Mouse (Mus musculus): ENCODE measurements around the gene Nr6a1. TPM values are rescaled to one million over a fixed set of nuclear protein-coding genes. Genes with fewer than 3 reads are reported as not detected.

Gene Nr6a1
- polyA plus RNA-seq, 1 experiment from 2014 or later, result 1.7 TPM

DNA sequence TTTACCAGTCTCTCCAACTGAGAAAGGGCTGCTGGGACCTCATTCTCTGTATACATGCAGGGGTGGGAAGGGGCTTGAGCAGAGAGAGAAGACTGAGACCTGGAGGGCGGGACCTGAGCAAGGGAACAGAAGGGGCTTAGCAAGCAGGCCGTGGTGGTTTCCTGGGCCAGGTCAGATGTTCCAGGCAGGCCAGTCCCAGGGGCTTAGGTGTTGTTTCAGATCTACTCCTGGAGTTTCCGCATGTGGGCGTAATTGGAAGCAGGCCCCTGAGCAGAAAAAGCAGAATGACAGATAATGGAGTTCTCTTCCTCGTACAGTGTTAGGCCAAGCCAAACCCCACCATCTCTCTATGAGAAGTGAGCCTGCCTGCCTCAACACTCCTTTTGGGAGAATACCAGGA lies 7.4 kb upstream of the Nr6a1 start:
- Histone ChIP-seq H3K9me3 (no peaks in the 10 kb centered on the region), H3K27me3 (replicated peaks) (no peaks in the 10 kb centered on the region), H3K4me3 (replicated peaks) (no peak overlapping the region), H3K36me3 (no peaks in the 10 kb centered on the region), H3K27ac (no peak overlapping the region), H3K4me2 (replicated peaks) (no peak overlapping the region), H3K9ac (no peak overlapping the region), H3K4me1 (replicated peaks) (peaks cover 14% of the 10 kb centered on the region)
- ATAC-seq, result no peak
- WGBS, result 65% methylated on average over 5 of the region's 5 CpGs

DNA sequence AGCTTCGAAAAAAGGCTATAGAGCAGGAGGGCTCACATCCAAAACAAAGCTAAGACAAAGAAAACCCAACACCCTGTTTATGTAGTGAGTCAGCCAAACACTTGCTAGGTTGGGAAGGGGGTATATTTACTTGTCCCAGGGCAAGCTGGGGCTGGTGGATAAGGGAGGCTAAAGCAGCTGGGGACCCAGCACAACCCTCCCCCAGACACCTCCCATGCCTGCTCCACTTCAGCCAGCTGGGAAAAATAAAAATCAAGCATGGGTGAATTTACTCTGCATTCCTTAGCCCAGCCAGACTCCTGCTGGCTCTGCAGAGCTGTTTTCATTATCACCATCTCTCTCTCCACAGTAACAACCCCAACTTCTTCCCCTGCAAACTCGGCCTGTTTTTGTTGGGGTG lies 6.4 kb upstream of the Nr6a1 start:
- no peak overlapping the region for H3K27ac ChIP-seq
- no peak overlapping the region for H3K9ac ChIP-seq
- 23% methylated on average over 2 of the region's 2 CpGs for WGBS
- peaks cover 14% of the 10 kb centered on the region for H3K4me1 ChIP-seq (replicated peaks)
- no peak overlapping the region for H3K4me3 ChIP-seq (replicated peaks)
- H3K9me3 ChIP-seq, result no peaks in the 10 kb centered on the region
- no peaks in the 10 kb centered on the region for H3K27me3 ChIP-seq (replicated peaks)
- no peaks in the 10 kb centered on the region for H3K36me3 ChIP-seq
- ATAC-seq, result no peak
- H3K4me2 ChIP-seq (replicated peaks), result no peak overlapping the region

DNA sequence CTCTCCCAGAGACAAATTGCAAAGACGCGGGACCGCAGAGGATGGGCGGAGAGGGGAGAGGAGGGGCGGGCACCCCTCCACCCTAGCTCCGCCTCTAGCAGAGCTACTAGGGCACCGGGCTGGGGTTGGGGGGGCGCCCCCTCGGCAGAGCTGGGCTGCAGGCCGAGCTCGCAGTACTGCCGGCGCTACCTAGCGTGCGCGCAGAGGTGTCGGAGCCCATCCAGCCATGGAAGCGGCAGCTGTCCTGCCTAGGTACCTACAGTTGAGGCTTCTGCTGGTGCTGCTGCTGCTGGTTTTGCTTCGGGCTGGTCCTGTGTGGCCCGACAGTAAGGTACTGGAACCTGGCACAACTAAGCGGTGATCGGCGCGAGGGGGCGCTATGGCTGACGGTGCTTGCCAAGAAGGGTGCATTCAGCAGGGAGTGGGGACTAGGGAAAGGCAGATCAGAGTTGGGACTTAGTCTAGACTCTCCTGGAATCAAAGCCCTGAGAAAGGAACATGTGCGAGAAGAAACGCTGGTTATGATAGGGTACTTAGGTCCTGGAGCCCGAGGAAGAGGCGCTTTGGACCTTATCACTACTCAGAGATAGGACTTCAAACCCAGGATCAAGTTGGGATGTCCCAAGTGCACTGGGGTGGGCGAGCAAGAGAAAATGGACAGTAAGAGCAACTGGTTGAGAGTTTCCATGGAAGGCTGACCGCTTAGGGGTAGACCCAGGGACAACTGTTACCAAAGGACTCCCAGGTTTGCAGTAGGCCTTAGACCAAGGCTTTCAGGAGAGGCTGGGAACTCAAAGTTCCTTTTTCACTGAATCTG lies 4.6 kb upstream of the Nr6a1 start, which contains the start of gene Olfml2a:
Gene Olfml2a (plus strand): TSS at position 128 of the 817 bp plus-strand sequence.
- WGBS, result 10% methylated on average over 26 of the region's 32 CpGs
- ATAC-seq, result peak; percentile 72
- no peaks in the 10 kb centered on the region for H3K36me3 ChIP-seq
- H3K27me3 ChIP-seq (replicated peaks), result no peaks in the 10 kb centered on the region
- H3K4me2 ChIP-seq (replicated peaks), result peak within 1 kb of the TSS; percentile 95
- H3K27ac ChIP-seq, result no peak within 1 kb of the TSS
- H3K9me3 ChIP-seq, result no peaks in the 10 kb centered on the region
- peak within 1 kb of the TSS; percentile 45 for H3K4me3 ChIP-seq (replicated peaks)
- H3K4me1 ChIP-seq (replicated peaks), result peaks cover 17% of the 10 kb centered on the region
- peak within 1 kb of the TSS; percentile 51 for H3K9ac ChIP-seq

DNA sequence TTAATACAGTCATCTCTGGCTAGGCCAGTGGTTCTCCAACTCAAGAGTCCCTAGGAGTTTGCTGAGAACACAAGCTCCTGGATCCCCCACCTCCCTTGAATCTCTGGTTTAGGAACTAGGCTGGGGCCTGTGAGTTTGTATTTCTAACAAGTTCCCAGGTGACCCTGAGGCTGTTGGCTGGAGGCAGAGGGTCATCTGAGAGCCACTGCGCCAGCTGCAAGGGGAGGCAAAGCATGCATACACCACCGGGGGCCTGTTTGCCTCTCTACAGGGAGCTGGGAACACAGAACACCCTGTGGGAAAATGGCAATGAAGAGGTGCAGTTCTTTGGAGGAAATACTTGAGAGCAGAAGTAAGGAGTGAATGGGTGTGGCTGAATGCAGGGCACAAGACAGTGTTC lies 2.8 kb upstream of the Nr6a1 start:
- no peak overlapping the region for H3K4me3 ChIP-seq (replicated peaks)
- H3K27me3 ChIP-seq (replicated peaks), result no peaks in the 10 kb centered on the region
- no peak overlapping the region for H3K9ac ChIP-seq
- no peak for ATAC-seq
- peaks cover 17% of the 10 kb centered on the region for H3K4me1 ChIP-seq (replicated peaks)
- no peak overlapping the region for H3K4me2 ChIP-seq (replicated peaks)
- 65% methylated on average over 2 of the region's 2 CpGs for WGBS
- no peaks in the 10 kb centered on the region for H3K36me3 ChIP-seq
- no peaks in the 10 kb centered on the region for H3K9me3 ChIP-seq
- no peak overlapping the region for H3K27ac ChIP-seq

DNA sequence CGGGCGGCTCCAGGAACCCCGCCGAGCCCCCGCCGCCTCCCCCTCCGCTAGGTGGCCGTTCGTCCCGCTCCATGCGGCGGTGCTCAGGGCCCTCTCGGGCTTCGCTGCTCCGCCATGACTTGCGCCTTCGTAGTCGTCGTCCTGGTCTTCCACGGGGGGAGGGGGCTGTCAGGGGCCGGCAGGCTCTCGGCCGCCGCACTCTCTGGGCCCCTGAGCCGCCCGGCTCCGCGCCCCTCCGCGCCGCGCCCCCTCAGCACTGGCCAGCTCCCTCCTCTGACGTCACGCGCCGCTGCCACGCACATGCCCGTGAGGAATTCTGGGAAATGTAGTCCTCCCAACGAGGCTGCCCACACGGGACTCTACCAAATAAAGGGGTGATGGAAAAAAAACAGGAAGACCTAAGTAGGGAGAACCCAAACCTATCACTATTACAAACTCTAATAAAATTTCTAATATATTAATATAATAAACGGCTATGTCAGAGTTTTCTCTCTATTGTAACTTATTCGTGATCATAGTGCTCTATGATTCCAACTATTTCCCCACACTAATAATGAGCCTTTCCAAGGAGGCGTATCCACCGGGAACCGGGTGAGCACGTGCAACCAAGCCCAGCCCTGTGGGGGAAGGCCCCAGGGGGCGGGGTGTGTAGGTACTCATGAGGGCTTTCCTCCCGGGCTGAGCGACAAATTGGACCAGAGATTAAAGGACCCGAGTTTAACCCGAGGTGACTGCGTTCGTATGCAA lies 1.2 kb downstream of the Nr6a1 start:
- H3K27ac ChIP-seq, result peak overlapping the region; percentile 79; the same call in 1 of the 2 replicates
- peak overlapping the region; percentile 92 for H3K4me2 ChIP-seq (replicated peaks)
- H3K9ac ChIP-seq, result peak overlapping the region; percentile 74
- H3K4me3 ChIP-seq (replicated peaks), result peak overlapping the region; percentile 89
- no peaks in the 10 kb centered on the region for H3K27me3 ChIP-seq (replicated peaks)
- no peaks in the 10 kb centered on the region for H3K36me3 ChIP-seq
- under 1% methylated on average over 52 of the region's 53 CpGs for WGBS
- H3K9me3 ChIP-seq, result no peaks in the 10 kb centered on the region
- 0 out of 2 replicates have a peak, but pooled peaks cover 6% of the 10 kb centered on the region for H3K4me1 ChIP-seq (replicated peaks)
- ATAC-seq, result peak; percentile 95

DNA sequence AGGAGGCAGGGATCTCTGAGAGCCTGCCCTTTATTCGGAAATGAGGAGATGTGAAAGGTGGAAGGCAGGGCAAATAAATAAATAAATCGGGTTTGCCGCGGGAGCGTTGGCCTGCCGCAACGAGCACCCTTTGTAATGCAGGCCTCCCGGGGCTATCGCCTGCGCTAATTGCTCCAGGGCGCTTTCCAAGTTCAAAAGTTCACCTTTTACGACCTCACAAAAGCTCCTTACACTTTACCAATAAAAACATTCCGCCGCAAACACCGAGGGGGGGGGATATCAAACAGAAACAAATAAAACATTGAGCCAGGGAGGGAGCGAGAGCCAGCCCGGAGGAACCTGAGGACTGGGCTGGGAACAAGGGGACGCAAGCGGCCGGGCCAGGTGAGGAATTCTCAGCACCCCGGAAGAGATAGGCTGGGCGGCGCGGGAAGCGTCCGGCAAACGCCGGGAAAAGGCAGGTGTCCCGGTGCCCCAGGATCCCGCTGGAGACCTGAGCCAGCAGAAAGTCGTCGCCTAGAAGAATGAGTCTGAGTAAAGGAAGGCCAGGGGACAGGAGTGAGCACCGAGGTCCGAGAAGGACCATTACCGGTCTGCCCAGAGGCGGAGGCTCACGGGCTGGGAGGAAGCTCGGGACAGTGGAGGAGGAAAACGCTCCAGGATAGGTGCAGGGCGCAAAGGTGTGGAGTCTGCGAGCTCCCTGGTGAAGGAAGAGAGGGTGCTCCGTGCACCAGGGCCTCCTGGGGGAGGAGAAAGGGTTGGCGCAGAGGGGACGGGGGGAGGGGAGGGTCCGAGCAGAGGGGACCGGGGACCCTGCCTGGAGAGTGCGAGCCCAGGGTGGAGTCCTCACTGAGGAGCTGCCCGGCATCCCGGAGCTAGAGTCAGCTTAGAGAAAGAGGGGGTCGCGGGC lies 2.1 kb downstream of the Nr6a1 start:
- H3K9me3 ChIP-seq, result no peaks in the 10 kb centered on the region
- H3K9ac ChIP-seq, result peak overlapping the region; percentile 74
- peak overlapping the region; percentile 92 for H3K4me2 ChIP-seq (replicated peaks)
- no peaks in the 10 kb centered on the region for H3K36me3 ChIP-seq
- 1% methylated on average over 51 of the region's 51 CpGs for WGBS
- peak overlapping the region; percentile 89 for H3K4me3 ChIP-seq (replicated peaks)
- H3K4me1 ChIP-seq (replicated peaks), result 0 out of 2 replicates have a peak, but pooled peaks cover 6% of the 10 kb centered on the region
- H3K27ac ChIP-seq, result peak overlapping the region; percentile 79
- ATAC-seq, result peak; percentile 68
- H3K27me3 ChIP-seq (replicated peaks), result no peaks in the 10 kb centered on the region

DNA sequence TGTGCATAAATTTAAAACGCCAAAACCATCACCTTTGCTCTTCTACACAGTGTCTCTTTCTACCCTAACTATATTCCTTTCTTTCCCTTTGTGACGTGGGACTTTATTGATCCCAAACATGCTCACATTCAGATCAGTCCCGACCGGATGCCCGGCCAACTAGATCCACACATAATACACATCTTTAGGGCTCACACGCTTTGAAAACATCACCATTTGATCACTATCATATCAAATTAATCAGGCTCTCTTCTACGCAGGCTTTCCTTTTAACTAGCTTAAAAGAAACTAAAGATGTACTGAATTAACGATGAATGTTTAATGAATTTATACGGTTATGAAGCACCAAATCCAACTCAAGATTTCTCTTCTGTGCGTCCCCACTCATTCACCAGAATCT lies 2.9 kb downstream of the Nr6a1 start:
- H3K9me3 ChIP-seq, result no peaks in the 10 kb centered on the region
- peak overlapping the region; percentile 92 for H3K4me2 ChIP-seq (replicated peaks)
- H3K27ac ChIP-seq, result no peak overlapping the region
- H3K36me3 ChIP-seq, result no peaks in the 10 kb centered on the region
- no peak overlapping the region for H3K9ac ChIP-seq
- H3K4me1 ChIP-seq (replicated peaks), result 0 out of 2 replicates have a peak, but pooled peaks cover 3% of the 10 kb centered on the region
- no peak for ATAC-seq
- H3K27me3 ChIP-seq (replicated peaks), result no peaks in the 10 kb centered on the region
- H3K4me3 ChIP-seq (replicated peaks), result peak overlapping the region; percentile 89
- WGBS, result 17% methylated on average over 10 of the region's 10 CpGs

DNA sequence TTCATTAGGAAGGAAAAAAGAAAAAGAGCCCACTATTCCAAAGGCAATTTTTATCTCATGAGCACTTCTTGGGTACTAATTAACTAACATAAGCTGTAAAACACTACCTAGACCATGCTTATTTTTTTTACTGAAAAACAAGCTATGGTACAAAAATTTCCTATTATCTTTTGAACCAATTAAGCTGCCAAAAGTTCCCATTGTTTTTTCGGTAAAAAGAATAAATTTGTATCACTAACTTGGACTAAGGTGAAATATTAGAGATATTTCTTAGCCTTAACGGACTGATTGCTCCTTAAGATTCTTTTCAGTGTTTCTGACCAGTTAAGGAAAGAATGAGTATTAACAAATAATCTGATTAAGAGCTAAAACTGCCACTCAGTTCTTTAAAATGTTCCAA lies 3.6 kb downstream of the Nr6a1 start:
- H3K27ac ChIP-seq, result no peak overlapping the region
- 48% methylated on average over 2 of the region's 2 CpGs for WGBS
- H3K9me3 ChIP-seq, result no peaks in the 10 kb centered on the region
- no peak overlapping the region for H3K4me3 ChIP-seq (replicated peaks)
- H3K4me1 ChIP-seq (replicated peaks), result 0 out of 2 replicates have a peak, but pooled peaks cover 3% of the 10 kb centered on the region
- H3K27me3 ChIP-seq (replicated peaks), result no peaks in the 10 kb centered on the region
- ATAC-seq, result no peak
- no peak overlapping the region for H3K9ac ChIP-seq
- H3K4me2 ChIP-seq (replicated peaks), result no peak overlapping the region
- H3K36me3 ChIP-seq, result no peaks in the 10 kb centered on the region

DNA sequence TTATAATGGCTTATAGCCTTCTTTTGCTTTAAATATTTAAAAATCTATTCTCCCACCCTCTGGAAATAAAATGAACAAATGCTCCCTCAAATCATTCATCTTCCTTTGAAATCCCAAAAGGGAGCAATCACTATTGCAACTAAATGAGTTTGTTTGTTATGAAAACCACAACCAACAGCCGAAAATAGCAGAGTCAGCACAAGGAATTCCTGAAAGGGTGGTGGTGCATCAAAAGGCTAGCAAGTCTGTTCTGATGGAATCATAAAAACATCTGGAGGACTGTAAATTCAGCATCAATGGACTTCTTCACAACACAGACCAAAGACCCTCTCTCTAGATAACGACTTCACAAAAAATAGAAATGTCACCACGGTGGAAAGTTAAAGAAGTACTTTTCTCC lies 4.0 kb downstream of the Nr6a1 start:
- Histone ChIP-seq H3K36me3 (no peaks in the 10 kb centered on the region), H3K9me3 (no peaks in the 10 kb centered on the region), H3K4me3 (replicated peaks) (no peak overlapping the region), H3K9ac (no peak overlapping the region), H3K27me3 (replicated peaks) (no peaks in the 10 kb centered on the region), H3K4me2 (replicated peaks) (no peak overlapping the region), H3K27ac (no peak overlapping the region), H3K4me1 (replicated peaks) (0 out of 2 replicates have a peak, but pooled peaks cover 3% of the 10 kb centered on the region)
- 33% methylated on average over 3 of the region's 3 CpGs for WGBS
- no peak for ATAC-seq

DNA sequence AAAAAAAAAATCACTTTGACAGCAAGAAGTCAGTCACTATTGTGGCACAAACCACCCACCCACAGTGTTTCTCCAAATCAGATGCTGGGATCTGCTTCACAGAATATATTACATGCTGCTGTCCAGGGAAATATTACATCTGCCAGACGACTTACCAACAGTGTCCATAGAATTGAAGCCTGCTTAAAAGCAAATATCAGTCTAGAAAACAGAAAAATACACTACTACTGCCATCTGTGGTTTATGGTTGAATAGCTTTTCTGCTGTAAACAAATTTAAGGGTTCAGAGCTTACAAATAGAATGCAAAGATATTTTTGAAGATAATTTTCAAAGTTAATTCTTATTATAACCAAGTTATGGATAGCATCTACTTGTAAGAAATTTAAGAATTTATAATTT lies 6.1 kb downstream of the Nr6a1 start:
- no peak overlapping the region for H3K27ac ChIP-seq
- 37% methylated on average over 1 of the region's 1 CpGs for WGBS
- ATAC-seq, result no peak
- no peak overlapping the region for H3K9ac ChIP-seq
- no peak overlapping the region for H3K4me2 ChIP-seq (replicated peaks)
- H3K9me3 ChIP-seq, result no peaks in the 10 kb centered on the region
- no peaks in the 10 kb centered on the region for H3K27me3 ChIP-seq (replicated peaks)
- H3K36me3 ChIP-seq, result no peaks in the 10 kb centered on the region
- no peak overlapping the region for H3K4me3 ChIP-seq (replicated peaks)
- no peaks in the 10 kb centered on the region for H3K4me1 ChIP-seq (replicated peaks)

DNA sequence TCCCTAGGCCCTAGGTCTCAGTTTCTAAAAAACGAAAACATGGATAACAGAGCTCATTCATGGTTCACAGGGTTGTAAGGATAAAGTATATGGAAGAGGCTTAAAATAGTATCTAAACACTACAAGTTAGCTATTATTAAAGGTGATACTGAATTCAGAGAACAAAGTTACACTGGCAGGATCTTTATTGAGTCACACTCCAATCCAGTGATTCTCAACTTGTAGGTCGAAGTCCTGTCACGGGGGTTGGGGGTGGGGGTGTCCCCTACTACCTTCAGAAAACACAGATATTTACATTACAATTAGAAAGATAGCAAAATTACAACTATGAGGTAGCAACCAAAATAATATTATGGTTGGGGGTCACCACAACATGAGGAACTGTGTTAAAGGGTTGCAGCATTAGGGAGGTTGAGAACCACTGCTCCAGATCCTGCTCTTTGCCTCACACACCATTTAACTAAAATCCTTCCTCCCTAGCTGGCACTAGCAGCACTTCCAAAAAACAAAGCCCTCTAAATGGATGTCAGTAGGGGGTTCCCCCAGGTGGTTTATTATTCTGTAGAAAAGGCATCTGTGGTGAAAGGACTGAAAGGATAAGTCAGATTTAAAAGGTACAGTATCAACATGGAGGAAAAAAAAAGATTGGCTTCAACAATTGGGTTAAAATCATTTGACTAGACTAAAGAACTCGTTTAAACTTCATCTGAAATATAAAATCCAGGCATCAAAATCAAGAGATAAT lies 10.4 kb downstream of the Nr6a1 start:
- no peak overlapping the region for H3K27ac ChIP-seq
- H3K4me2 ChIP-seq (replicated peaks), result no peak overlapping the region
- H3K4me1 ChIP-seq (replicated peaks), result peaks cover 3% of the 10 kb centered on the region; the same call in 1 of the 2 replicates
- H3K9me3 ChIP-seq, result no peaks in the 10 kb centered on the region
- ATAC-seq, result peak; percentile 65
- H3K9ac ChIP-seq, result no peak overlapping the region
- no peaks in the 10 kb centered on the region for H3K27me3 ChIP-seq (replicated peaks)
- H3K4me3 ChIP-seq (replicated peaks), result no peak overlapping the region
- WGBS, result 44% methylated on average over 4 of the region's 4 CpGs
- H3K36me3 ChIP-seq, result no peaks in the 10 kb centered on the region
